Mouse (Mus musculus) kidney, adult 18-20 months (tissue): ENCODE data around the gene Lrrc1.
"Not testable (repeated sequence)": the region's sequence is repeated elsewhere in the genome, so short reads cannot be mapped to it uniquely, and the experiment has no call there.

ENCODE experiments used
- DNase-seq: peaks from one replicate; pipeline ENCODE4 v3.0.0; 2021

The Lrrc1 gene

DNA sequence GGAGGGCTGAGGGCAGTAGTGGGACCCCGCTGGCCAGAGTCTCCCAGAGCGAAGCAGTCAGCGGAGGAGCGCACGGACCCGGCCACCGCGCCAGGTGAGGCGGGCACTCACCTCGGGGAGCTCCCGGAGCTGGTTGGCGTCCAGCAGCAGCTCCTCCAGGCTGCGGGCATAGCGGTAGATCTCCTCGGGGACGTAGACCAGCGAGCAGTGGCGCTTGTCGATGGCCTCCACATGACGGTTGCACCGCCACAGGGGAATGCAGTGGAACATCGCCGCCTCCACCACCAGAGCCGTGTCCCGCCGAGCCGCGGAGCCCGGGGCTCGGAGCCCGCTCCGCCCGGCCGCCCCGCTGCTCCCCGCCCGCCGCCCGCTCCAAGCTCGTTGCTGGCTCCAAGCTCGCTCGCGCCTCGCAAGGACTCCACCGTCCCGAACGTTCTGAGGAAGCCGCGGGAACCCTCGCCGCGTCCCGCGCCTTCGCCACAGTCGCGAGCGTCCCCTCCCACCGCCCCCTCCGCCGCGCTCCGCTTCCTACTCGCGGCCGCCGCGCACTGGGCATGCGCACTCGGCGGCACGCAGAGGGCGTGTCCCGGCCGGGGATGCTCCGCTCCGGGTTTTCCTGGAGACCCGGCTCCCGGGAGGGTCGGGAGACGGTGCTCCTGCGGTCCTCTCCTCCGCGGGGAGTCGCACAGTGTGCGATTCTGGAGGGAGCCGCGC, at the start of gene Lrrc1:
Lrrc1 (minus strand) TSS at position 517 of the 714 bp plus-strand sequence.
- DNase-seq = peak; percentile 91

DNA sequence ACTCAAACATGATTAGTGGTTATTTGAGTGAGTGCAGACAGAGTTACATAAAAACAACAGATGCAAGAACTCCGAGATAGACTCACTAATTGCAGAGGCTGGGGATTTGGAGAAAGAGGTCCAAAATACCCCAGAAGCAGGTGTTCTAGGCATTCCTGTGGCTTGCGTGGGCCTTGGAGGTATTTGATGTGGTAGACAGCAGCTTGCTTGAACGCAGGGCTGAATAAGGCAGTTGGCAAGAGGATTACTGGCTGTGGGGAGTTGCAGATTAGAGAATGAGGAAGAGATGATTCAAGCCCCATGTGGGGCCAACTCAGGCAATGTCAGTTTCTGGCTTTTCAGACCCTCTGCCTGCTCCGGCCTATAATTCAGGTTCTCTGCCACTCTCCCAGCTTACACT, 47.8 kb upstream of the Lrrc1 start:
- no peak for DNase-seq

DNA sequence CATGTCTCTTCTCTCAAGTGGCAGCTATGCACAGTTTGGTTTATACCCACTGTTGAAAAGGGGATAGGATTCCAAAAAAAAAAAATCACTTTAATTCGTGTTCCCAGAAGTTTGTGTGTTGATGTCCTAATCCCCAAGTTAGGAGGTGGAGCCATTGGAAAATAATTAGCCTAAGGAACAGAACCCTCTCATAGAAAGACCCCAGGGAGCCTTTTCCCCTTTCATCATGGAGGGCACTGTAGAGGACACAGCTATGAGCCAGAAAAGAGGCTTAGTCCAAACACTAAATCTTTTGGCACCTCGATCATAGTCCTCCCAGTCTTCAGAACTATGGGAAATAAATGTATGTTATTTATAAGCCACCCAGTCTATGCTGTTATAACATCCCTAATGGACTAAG, 44.8 kb upstream of the Lrrc1 start:
- no peak for DNase-seq

DNA sequence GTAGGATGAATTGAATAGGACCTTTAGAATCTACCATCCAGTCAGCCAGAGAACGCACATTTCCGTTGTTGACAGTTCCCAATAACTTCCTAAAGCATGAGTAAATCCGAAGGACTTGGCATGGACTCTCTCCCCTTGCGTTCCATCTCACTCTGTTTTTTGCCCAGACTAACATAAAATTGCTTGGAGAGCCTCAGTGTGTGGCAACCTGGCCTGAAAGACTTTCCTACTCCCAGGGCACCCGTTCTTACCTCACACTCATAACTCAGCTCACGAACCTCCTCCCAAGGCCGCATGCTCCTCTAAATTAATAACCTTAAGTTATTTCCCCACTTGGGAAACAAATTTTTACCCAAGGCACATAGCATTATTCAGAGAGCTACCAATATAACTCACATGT, 42.9 kb upstream of the Lrrc1 start:
- DNase-seq = no peak

DNA sequence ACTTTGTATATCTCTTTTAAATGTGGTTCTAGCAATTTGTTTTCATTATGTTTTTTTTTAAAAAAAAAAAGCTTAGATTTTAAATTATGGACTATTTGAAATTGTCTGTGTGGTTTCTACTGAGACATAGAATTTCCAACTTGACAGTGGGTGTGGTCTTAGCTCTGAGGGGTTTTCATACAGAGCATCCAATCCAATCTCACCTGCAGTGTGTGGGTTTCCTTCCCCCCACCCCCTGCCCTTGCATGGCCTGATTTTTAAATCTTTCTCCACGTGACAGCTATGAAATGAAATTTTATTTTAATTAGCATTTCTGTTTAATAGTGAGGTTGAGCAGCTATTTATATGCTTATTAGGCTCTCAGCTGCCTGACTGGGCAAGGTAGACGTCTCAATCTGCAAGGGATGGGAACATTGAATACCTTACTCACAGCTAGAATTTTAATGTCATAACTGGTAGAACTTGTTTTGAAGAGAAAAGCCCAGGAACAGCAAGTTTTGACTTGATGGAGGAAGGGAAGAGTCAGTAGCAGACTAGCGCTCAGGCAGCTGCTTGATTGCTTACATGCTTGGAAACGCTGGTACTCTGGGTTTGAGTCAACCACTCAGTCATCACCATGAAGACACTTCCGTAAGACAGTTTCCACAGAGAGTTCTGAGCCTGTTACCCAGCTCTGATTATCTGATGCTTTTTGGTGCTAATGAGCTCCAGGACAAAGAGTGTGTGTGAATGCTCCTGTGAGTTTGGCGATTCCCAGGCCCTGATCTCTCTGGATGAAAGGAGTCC, 42.3 kb upstream of the Lrrc1 start:
- DNase-seq = no peak

DNA sequence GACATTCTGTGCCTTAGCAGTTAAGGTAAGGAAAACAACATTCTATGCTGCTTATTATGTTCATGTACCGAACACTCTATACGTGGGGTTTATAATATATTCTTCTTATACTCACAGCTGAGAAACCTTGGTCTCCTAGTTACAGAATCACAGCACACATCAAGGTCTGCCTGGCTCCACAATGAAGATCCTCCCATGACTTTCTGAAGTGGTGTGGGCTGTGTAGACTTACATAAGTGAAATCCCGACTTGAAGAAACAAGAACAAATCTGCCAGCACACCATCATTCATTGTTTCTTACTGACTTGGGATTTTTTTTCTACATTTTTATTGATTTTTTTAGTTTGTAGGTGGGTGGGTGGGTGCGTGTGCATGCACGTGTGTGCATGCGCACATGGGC, 40.1 kb upstream of the Lrrc1 start:
- no peak for DNase-seq

DNA sequence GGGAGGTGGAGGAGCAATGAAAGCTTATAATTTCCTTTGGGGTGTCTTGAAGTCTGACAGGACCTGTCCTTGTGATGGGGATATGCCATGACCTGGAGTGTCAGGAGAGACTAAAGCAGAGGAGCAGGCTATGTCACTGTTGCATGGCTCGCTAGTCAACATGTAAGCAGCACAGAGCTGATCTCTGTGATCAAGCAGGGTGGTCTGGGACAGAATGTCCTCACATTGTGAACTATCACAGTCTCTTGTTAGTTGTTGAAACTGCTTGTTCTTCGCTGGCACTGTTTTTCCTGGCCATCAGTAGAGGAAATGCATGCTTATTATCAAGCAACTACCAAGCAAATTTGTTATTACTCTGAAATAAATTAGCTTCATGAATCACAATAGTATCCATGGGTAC, 38.6 kb upstream of the Lrrc1 start:
- DNase-seq = no peak

DNA sequence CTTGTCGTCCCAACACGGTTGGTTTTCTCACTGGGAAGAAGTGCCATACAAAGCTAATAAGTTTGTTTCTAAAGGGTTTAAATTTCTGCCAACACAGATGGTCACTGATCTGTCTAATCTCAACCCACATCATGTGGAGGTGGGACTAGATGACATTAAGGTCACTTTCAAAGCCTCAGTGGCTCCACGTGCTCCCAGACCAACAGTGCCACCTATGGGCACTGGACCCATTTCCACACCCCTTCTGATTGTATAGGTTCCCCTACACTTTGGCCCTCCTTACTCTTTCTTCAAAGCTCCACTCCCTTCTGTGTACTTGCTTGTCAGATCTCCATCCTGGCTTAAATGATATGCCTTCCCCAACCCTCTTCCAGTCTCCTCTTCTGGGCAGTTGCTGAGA, 35.2 kb upstream of the Lrrc1 start:
- DNase-seq = no peak

DNA sequence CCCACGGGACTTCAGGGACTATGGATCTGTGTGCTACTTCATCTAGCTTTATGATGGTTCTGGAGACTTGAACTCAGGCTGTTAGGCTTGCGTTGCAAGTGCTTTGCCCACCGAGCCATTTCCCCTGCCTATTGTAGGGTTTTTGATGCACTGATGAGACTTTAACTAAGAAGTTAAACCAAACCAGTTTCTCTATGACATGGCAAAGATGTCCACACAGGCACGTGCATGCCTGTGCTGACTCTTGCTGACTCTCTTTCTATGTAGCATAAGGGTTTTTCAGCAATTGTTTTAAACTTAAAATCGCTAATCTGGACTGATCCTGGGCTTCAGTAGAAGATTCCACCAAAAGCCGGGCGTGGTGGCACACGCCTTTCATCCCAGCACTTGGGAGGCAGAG, 33.3 kb upstream of the Lrrc1 start:
- DNase-seq = no peak

DNA sequence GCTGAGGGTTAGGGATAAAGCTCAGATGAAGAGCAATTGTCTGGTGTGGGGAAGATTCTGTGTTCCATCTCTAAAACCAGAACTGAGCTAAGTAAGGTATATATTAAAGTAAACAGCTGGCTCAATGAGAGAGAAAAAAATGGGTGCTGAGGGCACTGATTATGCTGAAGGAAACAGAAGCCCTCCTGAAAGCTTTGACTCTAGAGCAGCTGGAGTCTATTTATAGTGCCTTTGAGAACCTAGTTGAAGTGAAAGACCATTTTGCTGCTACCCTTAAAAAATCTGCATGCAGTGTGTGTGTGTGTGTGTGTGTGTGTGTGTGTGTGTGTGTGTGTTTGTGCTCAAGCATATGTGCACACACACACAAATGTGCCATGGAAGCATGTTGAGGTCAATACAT, 32.7 kb upstream of the Lrrc1 start:
- DNase-seq = no peak

DNA sequence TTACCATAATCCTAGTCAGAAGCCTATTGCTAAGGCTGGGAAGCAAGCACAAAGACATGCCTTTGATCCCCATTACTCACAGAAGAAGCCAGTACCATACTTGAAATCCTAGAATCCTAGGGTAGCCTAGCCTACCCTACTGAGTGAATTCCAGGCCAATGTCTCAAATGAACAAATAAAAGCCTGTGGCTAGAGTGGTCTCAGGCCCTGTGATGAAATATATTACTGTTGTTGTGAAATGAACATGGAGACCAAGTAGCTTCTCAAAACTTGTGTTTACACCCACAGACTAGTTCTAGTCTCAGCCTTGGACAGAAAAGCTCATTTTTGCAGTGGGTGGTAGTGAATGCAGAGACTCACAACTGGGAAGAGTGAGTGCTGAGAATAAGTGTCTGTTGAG, 31.6 kb upstream of the Lrrc1 start:
- DNase-seq = no peak

DNA sequence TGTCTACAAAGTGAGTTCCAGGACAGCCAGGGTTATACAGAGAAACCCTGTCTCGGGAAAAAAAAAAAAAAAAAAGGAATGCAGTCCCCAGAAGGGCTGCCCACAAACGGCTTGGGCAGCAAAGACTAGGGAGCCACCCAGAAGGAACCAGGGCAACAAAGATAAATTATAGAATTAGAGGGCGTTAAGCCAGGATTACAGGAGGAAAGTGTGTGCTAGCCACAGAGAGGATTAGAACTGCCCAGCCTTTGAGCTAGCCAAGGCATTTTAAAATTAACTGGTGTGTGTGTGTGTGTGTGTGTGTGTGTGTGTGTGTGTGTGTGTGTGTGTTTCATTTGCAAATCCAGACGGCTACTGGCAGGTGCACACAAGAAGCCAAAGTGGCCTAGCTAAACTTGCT, 30.3 kb upstream of the Lrrc1 start:
- not testable (repeated sequence) for DNase-seq

DNA sequence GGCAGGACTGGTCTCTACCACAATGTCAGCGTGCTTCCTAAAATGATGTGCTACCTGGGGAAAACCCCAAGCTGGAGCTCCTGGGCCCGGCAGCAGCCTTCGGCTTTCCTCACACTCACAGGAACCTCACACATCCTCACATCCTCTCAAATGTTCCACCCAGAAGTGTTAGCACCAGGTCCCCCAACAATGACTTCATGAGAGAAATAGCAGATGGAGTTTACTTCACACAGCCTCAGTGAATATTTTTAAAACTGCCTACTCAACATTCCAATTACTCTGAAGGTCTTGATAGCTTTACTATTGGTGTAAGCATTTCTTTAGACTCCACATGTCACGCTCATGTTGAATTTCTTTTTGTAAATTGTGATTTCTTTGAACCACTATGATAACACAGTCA, 27.2 kb upstream of the Lrrc1 start:
- no peak for DNase-seq

DNA sequence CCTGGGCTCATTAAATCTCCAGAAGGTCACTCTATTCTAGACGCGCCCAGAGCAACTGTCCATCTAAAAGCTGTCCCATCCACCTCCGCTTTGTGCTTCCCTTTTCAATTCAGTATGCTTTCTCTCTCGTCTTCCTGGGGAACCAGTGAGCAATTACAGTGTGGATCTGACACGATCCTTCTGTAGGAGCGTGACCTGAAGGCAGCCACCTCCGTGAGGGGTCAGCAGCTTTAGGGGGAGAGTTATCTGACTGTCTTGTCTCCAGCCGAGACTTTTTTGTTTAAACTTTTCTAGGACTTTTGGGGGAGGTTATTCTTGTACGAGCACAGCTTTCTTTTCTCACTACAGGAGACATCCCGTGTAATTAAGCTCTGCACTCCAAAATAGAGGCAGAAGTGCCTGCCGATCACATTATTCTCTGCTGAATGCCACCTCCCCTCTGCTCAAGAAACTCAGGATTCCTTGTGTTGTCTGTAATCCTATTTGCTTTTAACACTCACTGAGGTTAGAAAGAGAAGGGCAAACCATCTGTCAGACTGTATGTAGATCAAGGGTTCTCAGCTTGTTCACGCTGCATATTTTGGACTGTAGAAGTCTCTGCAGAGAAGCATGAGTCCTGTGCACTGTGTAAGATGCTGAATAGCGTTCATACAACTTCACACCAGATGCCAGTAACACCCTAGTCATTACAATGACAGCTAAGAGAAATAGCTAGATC, 24.3 kb upstream of the Lrrc1 start:
- no peak for DNase-seq

DNA sequence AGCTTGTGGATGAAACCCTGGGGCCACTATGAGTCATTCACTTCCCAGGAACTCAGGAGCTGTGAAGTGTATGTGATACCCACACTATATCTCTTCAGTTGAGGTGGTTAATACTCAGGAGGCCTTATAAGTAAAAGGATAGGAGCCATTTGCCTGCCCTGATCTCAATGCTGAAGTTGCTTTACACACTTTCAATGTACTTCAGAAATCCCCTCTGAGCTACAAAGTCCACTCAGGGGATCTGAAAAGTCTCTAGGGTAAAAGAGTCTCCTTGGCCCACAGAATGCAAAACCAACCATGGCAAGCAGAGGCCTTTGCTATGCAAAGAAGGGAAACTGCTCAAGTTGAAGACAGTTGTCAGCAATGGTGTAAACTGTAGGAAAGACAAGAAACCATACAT, 17.2 kb upstream of the Lrrc1 start:
- DNase-seq = no peak

DNA sequence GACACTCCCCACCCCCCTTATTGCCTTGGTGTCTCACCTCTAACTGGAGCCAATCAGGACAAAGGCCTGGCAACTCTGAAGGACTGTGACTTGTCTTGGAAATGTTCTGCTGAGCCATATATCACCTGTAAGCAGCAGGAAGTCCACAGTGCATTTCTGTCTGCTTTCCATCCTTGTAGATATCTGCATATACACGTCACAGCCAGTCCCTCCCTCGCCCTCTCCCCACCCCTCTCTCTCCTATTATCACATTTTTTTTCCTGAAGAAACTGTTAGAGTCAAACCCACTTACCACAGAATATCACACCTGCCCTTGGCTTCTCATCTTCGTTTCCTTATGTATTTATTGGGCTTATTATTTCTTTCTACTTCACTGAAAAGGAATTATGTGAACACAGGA, 13.3 kb upstream of the Lrrc1 start:
- DNase-seq = no peak

DNA sequence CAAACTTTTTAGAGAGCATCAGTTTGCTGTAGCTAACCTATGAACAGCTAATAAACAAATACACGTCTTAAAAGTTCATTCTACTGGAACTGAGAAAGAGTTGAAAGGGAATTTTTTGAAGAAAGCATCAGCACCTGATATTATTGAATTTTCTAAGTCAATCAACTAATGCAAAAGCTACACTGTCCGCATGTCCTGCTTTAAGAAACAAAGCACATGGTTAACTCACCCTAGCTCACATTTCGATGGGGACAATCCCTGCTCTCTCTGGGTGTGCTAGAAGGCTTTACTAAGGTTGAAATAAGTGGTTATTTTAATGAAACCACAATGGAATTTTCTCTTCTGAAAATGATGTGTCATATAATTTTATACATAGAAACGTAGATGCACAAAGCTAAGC, 12.5 kb upstream of the Lrrc1 start:
- DNase-seq = no peak

DNA sequence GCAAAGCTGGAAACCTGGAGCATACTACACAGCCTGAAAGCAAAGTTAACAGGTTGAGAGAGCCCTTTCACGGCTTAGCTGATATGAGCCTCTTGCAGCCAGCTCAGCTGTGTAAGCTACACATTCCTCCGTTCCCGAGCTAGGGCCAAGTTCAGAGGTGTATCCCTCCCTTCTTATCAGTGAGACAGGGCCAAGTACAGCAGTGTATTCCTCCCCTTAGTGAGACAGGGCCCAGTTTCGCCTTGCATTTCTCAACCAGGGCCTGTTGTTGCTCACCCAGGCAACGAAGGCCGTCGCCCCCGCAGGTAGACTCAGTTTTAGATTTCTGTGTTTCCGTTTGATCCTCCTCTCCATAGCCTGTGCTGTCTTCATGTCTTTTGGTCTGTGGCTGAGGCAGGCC, 11.8 kb upstream of the Lrrc1 start:
- no peak for DNase-seq

DNA sequence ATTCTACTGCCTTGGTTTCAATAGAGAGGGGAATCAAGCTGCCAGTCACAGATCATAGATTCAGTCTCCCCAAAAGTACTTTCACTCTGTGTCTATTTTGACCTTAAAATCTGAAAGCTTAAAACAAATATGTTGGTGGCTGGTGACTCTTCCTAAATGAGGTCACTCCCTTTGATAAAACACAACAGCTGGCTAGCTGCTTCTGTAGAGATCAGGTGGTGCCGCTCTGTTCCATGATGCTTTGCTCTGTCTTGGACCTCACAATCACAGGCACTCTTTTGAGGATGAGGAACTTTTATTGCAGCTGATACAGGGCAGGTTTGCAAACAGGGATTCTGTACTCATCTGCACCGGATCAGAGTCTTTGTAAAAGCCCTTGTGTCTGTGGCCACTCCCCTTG, 8.8 kb upstream of the Lrrc1 start:
- DNase-seq = no peak

DNA sequence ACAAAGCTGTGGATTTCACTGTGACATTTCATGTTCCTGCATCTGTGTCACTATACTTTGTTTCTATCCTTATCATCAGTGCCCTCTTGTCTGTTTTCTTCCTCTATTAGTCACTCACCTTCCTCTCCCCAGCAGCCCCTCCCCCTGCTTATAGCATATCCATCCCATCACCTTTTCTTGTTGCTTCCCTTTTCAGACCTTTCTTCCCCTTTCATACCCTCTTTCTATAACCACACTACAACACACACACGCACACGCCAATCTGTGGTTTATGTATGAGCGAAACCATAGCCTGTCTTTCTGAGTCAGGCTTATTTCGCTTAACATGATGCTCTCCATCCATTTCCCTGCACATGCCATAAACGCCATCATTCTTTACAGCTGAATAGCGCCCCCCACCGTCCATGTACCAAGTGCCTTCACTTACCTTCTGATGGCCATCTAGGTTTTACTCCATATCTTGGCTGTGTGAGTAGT, 6.4 kb upstream of the Lrrc1 start:
- DNase-seq = no peak

DNA sequence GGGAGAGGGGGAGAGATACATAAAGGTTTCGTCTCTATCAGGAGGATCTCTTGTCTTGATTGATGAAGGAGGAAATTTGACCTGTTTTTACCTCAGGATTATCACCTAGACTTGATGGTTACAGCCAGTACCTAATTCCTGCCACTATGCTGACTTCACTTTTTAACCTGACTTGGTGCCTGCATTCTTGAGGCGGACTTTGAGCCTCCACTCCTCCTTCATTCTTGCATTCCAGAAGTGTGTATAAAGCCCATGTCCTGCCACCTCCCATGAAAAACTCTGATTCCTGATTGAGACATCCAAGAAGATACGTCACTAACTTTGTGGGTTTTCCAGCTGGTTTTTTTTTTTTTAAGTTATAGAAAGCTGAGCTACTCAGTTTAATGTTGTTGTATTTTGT, 1.3 kb upstream of the Lrrc1 start:
- DNase-seq = peak; percentile 49

DNA sequence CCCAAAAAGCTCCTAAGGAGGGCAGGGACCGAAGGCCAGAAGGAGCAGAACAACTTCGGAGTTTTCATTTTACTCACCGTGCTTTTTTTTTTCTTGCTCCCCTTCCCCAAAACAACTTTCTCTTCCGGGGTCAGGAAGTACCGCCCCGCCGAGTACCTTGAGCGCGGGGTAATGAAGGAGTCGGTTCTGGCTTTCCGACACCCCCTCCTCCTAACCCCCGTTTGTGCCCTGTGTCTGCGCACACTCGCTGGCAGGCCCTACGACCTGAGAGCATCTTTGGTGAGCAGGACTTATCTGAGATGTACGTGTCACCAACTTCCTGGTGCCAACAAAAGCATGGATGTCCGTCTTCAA, 375 bp upstream of the Lrrc1 start:
- no peak for DNase-seq

DNA sequence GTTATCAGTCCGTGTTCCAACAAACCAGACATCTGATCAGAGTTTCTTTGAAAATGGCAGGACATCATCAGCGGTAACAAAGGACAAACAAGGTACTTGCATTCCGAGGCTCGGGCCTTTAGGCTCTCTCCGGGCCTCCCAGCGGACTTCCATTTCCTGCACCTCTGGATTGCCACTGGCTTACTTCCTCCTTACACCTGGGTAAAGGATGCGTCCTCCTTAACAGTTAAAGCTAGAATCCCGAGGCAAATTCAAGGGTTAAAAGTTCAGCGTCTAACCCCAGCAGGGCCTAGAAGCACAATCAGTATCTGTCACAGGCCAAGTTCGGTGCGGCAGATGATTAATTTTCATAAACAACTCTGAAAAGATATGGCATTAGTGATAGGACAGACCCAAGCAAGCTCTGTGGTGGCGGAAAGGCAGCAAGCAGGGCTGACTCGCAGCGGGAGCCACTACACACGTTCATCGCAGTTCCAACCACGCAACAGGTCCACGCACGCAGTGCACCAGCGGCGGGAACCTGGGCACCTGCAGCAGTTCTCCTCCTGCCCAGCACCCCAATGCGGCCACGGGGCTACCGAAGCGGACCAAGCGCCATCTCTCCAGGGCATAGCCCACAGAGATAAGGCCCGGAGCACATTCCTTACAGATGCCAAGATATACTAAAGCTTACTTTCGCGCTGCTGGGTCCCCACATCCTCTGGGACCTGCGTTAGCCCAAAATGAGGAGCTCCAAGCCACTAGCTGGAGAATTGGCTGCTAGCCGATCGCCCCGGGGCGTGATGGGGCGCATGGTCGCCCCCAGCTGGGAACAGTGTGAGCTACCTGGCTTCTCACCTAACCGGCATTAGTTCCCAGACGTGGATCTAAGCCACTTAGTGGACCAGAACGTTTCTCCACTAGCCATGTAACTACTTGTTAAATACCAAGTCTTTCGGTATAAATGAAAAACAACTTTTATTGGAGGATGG, 1.0 kb downstream of the Lrrc1 start:
- DNase-seq = peak; percentile 82
